Mouse (Mus musculus): ENCODE measurements around the gene Prokr2. TPM values are rescaled to one million over a fixed set of nuclear protein-coding genes. Genes with fewer than 3 reads are reported as not detected.
"Not testable (repeated sequence)": the region's sequence is repeated elsewhere in the genome, so short reads cannot be mapped to it uniquely, and the experiment has no call there.

The Prokr2 gene
- polyA plus RNA-seq, 1 experiment from 2014 or later: 2.6 TPM

GRCm38 (mm10) chr2:132320516-132320915 is 64.7 kb downstream of the Prokr2 start:
- Histone ChIP-seq H3K4me3 (ENCODE audit: low read depth, low read length) (no peak overlapping the region), H3K27ac (ENCODE audit: low read depth, low read length) (no peak overlapping the region), H3K36me3 (ENCODE audit: control insufficient read depth, insufficient read depth, low read length) (no peaks in the 10 kb centered on the region), H3K27me3 (ENCODE audit: control insufficient read depth, insufficient read depth, low read length) (no peaks in the 10 kb centered on the region), H3K9me3 (replicated peaks; ENCODE audit: control insufficient read depth, low read length) (no peaks in the 10 kb centered on the region), H3K4me1 (ENCODE audit: control insufficient read depth, insufficient read depth, low read length) (no peaks in the 10 kb centered on the region), H3K9ac (ENCODE audit: low read depth, low read length) (no peak overlapping the region), H3K4me2 (no peak overlapping the region)
- WGBS (ENCODE audit: insufficient replicate concordance): 73% methylated on average over 5 of the region's 5 CpGs
- ATAC-seq (replicated peaks; ENCODE audit: insufficient number of reproducible peaks, low FRiP score, low TSS enrichment): no peak

GRCm38 (mm10) chr2:132317178-132317577 is 68.1 kb downstream of the Prokr2 start:
- no peak for ATAC-seq (replicated peaks; ENCODE audit: insufficient number of reproducible peaks, low FRiP score, low TSS enrichment)

GRCm38 (mm10) chr2:132316041-132316808 is 69.0 kb downstream of the Prokr2 start:
- no peak overlapping the region for H3K9ac ChIP-seq (ENCODE audit: low read depth, low read length)
- H3K9me3 ChIP-seq (replicated peaks; ENCODE audit: control insufficient read depth, low read length): no peaks in the 10 kb centered on the region
- H3K4me2 ChIP-seq: no peak overlapping the region
- H3K27me3 ChIP-seq (ENCODE audit: control insufficient read depth, insufficient read depth, low read length): no peaks in the 10 kb centered on the region
- H3K4me3 ChIP-seq (ENCODE audit: low read depth, low read length): no peak overlapping the region
- 0 out of 2 replicates have a peak, but pooled peaks have one; percentile 47 for ATAC-seq (replicated peaks; ENCODE audit: insufficient number of reproducible peaks, low FRiP score, low TSS enrichment)
- H3K27ac ChIP-seq (ENCODE audit: low read depth, low read length): no peak overlapping the region
- no peaks in the 10 kb centered on the region for H3K36me3 ChIP-seq (ENCODE audit: control insufficient read depth, insufficient read depth, low read length)
- 39% methylated on average over 8 of the region's 8 CpGs for WGBS (ENCODE audit: insufficient replicate concordance)
- H3K4me1 ChIP-seq (ENCODE audit: control insufficient read depth, insufficient read depth, low read length): no peaks in the 10 kb centered on the region

More at GRCm38 (mm10) chr2:132317178-132317577, 68.1 kb downstream of the Prokr2 start:
- H3K27ac ChIP-seq (ENCODE audit: low read depth, low read length): no peak overlapping the region
- no peaks in the 10 kb centered on the region for H3K9me3 ChIP-seq (replicated peaks; ENCODE audit: control insufficient read depth, low read length)
- no peak overlapping the region for H3K9ac ChIP-seq (ENCODE audit: low read depth, low read length)
- H3K4me2 ChIP-seq: no peak overlapping the region
- H3K27me3 ChIP-seq (ENCODE audit: control insufficient read depth, insufficient read depth, low read length): no peaks in the 10 kb centered on the region
- no peaks in the 10 kb centered on the region for H3K4me1 ChIP-seq (ENCODE audit: control insufficient read depth, insufficient read depth, low read length)
- H3K36me3 ChIP-seq (ENCODE audit: control insufficient read depth, insufficient read depth, low read length): no peaks in the 10 kb centered on the region
- WGBS (ENCODE audit: insufficient replicate concordance): 62% methylated on average over 1 of the region's 1 CpGs
- no peak overlapping the region for H3K4me3 ChIP-seq (ENCODE audit: low read depth, low read length)

- not testable (repeated sequence) for H3K9ac ChIP-seq (ENCODE audit: low read depth, low read length); H3K36me3 ChIP-seq (ENCODE audit: control insufficient read depth, insufficient read depth, low read length); H3K27ac ChIP-seq (ENCODE audit: low read depth, low read length); H3K9me3 ChIP-seq (replicated peaks; ENCODE audit: control insufficient read depth, low read length); H3K4me1 ChIP-seq (ENCODE audit: control insufficient read depth, insufficient read depth, low read length); H3K4me3 ChIP-seq (ENCODE audit: low read depth, low read length); ATAC-seq (replicated peaks; ENCODE audit: insufficient number of reproducible peaks, low FRiP score, low TSS enrichment); H3K27me3 ChIP-seq (ENCODE audit: control insufficient read depth, insufficient read depth, low read length); H3K4me2 ChIP-seq
- 86% methylated on average over 8 of the region's 8 CpGs for WGBS (ENCODE audit: insufficient replicate concordance)
Measured at GRCm38 (mm10) chr2:132314057-132314456, 71.2 kb downstream of the Prokr2 start.

GRCm38 (mm10) chr2:132313568-132313967 is 71.7 kb downstream of the Prokr2 start:
- Histone ChIP-seq H3K27me3 (ENCODE audit: control insufficient read depth, insufficient read depth, low read length) (no peaks in the 10 kb centered on the region), H3K27ac (ENCODE audit: low read depth, low read length) (no peak overlapping the region), H3K4me1 (ENCODE audit: control insufficient read depth, insufficient read depth, low read length) (no peaks in the 10 kb centered on the region), H3K4me2 (no peak overlapping the region), H3K4me3 (ENCODE audit: low read depth, low read length) (no peak overlapping the region), H3K9me3 (replicated peaks; ENCODE audit: control insufficient read depth, low read length) (no peaks in the 10 kb centered on the region), H3K36me3 (ENCODE audit: control insufficient read depth, insufficient read depth, low read length) (no peaks in the 10 kb centered on the region), H3K9ac (ENCODE audit: low read depth, low read length) (no peak overlapping the region)
- no peak for ATAC-seq (replicated peaks; ENCODE audit: insufficient number of reproducible peaks, low FRiP score, low TSS enrichment)
- WGBS (ENCODE audit: insufficient replicate concordance): 75% methylated on average over 2 of the region's 2 CpGs

- Histone ChIP-seq H3K4me1 (ENCODE audit: control insufficient read depth, insufficient read depth, low read length) (no peaks in the 10 kb centered on the region), H3K9ac (ENCODE audit: low read depth, low read length) (no peak overlapping the region), H3K36me3 (ENCODE audit: control insufficient read depth, insufficient read depth, low read length) (no peaks in the 10 kb centered on the region), H3K27me3 (ENCODE audit: control insufficient read depth, insufficient read depth, low read length) (no peaks in the 10 kb centered on the region), H3K9me3 (replicated peaks; ENCODE audit: control insufficient read depth, low read length) (no peaks in the 10 kb centered on the region), H3K4me3 (ENCODE audit: low read depth, low read length) (no peak overlapping the region), H3K27ac (ENCODE audit: low read depth, low read length) (no peak overlapping the region), H3K4me2 (no peak overlapping the region)
- 75% methylated on average over 5 of the region's 5 CpGs for WGBS (ENCODE audit: insufficient replicate concordance)
- no peak for ATAC-seq (replicated peaks; ENCODE audit: insufficient number of reproducible peaks, low FRiP score, low TSS enrichment)
Measured at GRCm38 (mm10) chr2:132312616-132313015, 72.6 kb downstream of the Prokr2 start.

GRCm38 (mm10) chr2:132309398-132309930 is 75.8 kb downstream of the Prokr2 start:
- WGBS (ENCODE audit: insufficient replicate concordance): 95% methylated on average over 6 of the region's 6 CpGs
- Histone ChIP-seq H3K36me3 (ENCODE audit: control insufficient read depth, insufficient read depth, low read length) (0 out of 2 replicates have a peak, but pooled peaks cover 2% of the 10 kb centered on the region), H3K4me3 (ENCODE audit: low read depth, low read length) (no peak overlapping the region), H3K4me1 (ENCODE audit: control insufficient read depth, insufficient read depth, low read length) (no peaks in the 10 kb centered on the region), H3K27ac (ENCODE audit: low read depth, low read length) (no peak overlapping the region), H3K9me3 (replicated peaks; ENCODE audit: control insufficient read depth, low read length) (no peaks in the 10 kb centered on the region), H3K4me2 (no peak overlapping the region), H3K9ac (ENCODE audit: low read depth, low read length) (no peak overlapping the region), H3K27me3 (ENCODE audit: control insufficient read depth, insufficient read depth, low read length) (no peaks in the 10 kb centered on the region)
- no peak for ATAC-seq (replicated peaks; ENCODE audit: insufficient number of reproducible peaks, low FRiP score, low TSS enrichment)

- H3K9me3 ChIP-seq (replicated peaks; ENCODE audit: control insufficient read depth, low read length): no peaks in the 10 kb centered on the region
- 0 out of 2 replicates have a peak, but pooled peaks cover 6% of the 10 kb centered on the region for H3K36me3 ChIP-seq (ENCODE audit: control insufficient read depth, insufficient read depth, low read length)
- no peak for ATAC-seq (replicated peaks; ENCODE audit: insufficient number of reproducible peaks, low FRiP score, low TSS enrichment)
Measured at GRCm38 (mm10) chr2:132308829-132309228, 76.4 kb downstream of the Prokr2 start.

More at GRCm38 (mm10) chr2:132308829-132309228, 76.4 kb downstream of the Prokr2 start:
- H3K4me1 ChIP-seq (ENCODE audit: control insufficient read depth, insufficient read depth, low read length): no peaks in the 10 kb centered on the region
- no peak overlapping the region for H3K4me3 ChIP-seq (ENCODE audit: low read depth, low read length)
- no peaks in the 10 kb centered on the region for H3K27me3 ChIP-seq (ENCODE audit: control insufficient read depth, insufficient read depth, low read length)
- 86% methylated on average over 6 of the region's 6 CpGs for WGBS (ENCODE audit: insufficient replicate concordance)
- no peak overlapping the region for H3K27ac ChIP-seq (ENCODE audit: low read depth, low read length)
- no peak overlapping the region for H3K4me2 ChIP-seq
- H3K9ac ChIP-seq (ENCODE audit: low read depth, low read length): no peak overlapping the region
